ENCODE assay signal across 16 mouse cellular contexts in genomic region chr6:99895558-99895957, GRCm38 (mm10).
"Had no signal": no experiment of that assay in that cellular context is flagged by ENCODE, and none has a peak within 500 bp of the region (broad histone marks: within the 10 kb centered on the region; RNA-seq: fewer than 3 reads in every experiment).

No protein-coding gene starts in this region.

- H3K27me3 ChIP-seq: stomach, embryonic 15.5 days had no signal

- H3K4me2 ChIP-seq: neural tube, embryonic 12.5 days; neural tube, embryonic 13.5 days; neural tube, embryonic 15.5 days; stomach, embryonic 15.5 days had no signal

- H3K9ac ChIP-seq: neural tube, embryonic 12.5 days; neural tube, embryonic 13.5 days; neural tube, embryonic 15.5 days; stomach, embryonic 15.5 days had no signal

- H3K4me1 ChIP-seq: neural tube, embryonic 12.5 days; stomach, embryonic 15.5 days had no signal

- H3K9me3 ChIP-seq: neural tube, embryonic 12.5 days; neural tube, embryonic 15.5 days; stomach, embryonic 15.5 days had no signal

- H3K27ac ChIP-seq: neural tube, embryonic 12.5 days; neural tube, embryonic 13.5 days; neural tube, embryonic 15.5 days; stomach, embryonic 15.5 days; stomach, postnatal 0 days had no signal

- DNase-seq: retina, postnatal 1 day; right cerebral cortex, adult 18-20 months; right cerebral cortex, postnatal 14 days; right cerebral cortex, postnatal 25 days; right cerebral cortex, postnatal 4 days; spleen, adult 18-20 months; thymus, adult 18-20 months; thymus, postnatal 14 days; thymus, postnatal 25 days; thymus, postnatal 36 days; thymus, postnatal 4 days had no signal

- H3K4me3 ChIP-seq: neural tube, embryonic 12.5 days; neural tube, embryonic 13.5 days; neural tube, embryonic 15.5 days; stomach, embryonic 15.5 days had no signal

- H3K36me3 ChIP-seq: neural tube, embryonic 12.5 days; neural tube, embryonic 13.5 days; neural tube, embryonic 15.5 days; stomach, embryonic 15.5 days had no signal
